Mouse (Mus musculus) embryonic facial prominence, embryonic 13.5 days (tissue): ENCODE results near the gene Pipox. TPM values are rescaled to one million over a fixed set of nuclear protein-coding genes. Genes with fewer than 3 reads are reported as not detected.

Experiments used
- ATAC-seq: fragments of 200-750 bp; cut with Nextera tagmentation; 2 replicates; pipeline ENCODE4 v1.8.0; 2017; ENCODE audit warnings: low read depth; ENCODE audit not compliant: insufficient number of reproducible peaks, insufficient read depth, low FRiP score, low TSS enrichment
- H3K27ac ChIP-seq: fragments of 300-500 bp; sonication (generic); 2 replicates; pipeline ENCODE4 v1.5.1; 2015; ENCODE audit warnings: moderate library complexity, mild to moderate bottlenecking, inconsistent platforms
- H3K27me3 ChIP-seq: fragments of 300-500 bp; sonication (generic); 2 replicates; pipeline ENCODE4 v1.6.1; 2015; ENCODE audit warnings: mild to moderate bottlenecking, inconsistent platforms
- H3K36me3 ChIP-seq: fragments of 300-500 bp; sonication (generic); 2 replicates; pipeline ENCODE4 v1.6.1; 2015; ENCODE audit warnings: mild to moderate bottlenecking, inconsistent platforms
- H3K4me1 ChIP-seq: fragments of 300-500 bp; sonication (generic); 2 replicates; pipeline ENCODE4 v1.6.1; 2015; ENCODE audit warnings: inconsistent platforms
- H3K4me2 ChIP-seq: fragments of 300-500 bp; sonication (generic); 2 replicates; pipeline ENCODE4 v1.6.1; 2015; ENCODE audit warnings: moderate library complexity, mild to moderate bottlenecking, inconsistent platforms
- H3K4me3 ChIP-seq: fragments of 300-500 bp; sonication (generic); 2 replicates; pipeline ENCODE4 v1.5.1; 2015; ENCODE audit warnings: mild to moderate bottlenecking, inconsistent platforms
- H3K9ac ChIP-seq: fragments of 300-500 bp; sonication (generic); 2 replicates; pipeline ENCODE4 v1.6.1; 2015; ENCODE audit warnings: mild to moderate bottlenecking, inconsistent platforms
- H3K9me3 ChIP-seq: fragments of 300-500 bp; sonication (generic); 2 replicates; pipeline ENCODE4 v1.6.1; 2016; ENCODE audit warnings: inconsistent platforms
- WGBS: fragments of 180-500 bp; shearing (Covaris S2); methylation state at CpG from one replicate; pipeline ENCODE4 v1.1.7; 2015; ENCODE audit warnings: mixed read lengths; 5-methylcytosine and 5-hydroxymethylcytosine counted together
- polyA plus RNA-seq: library from polyadenylated mRNA; unstranded; fragments of >200 nt; fragmentation: Nextera tagmentation; extraction: Ambion mirVana; gene quantifications from 2 replicates; pipeline ENCODE4 v1.2.1, GENCODE M21; 2015

Gene Pipox
- polyA plus RNA-seq, 1 experiment from 2014 or later = 1.1 TPM

GRCm38 (mm10) chr11:77874685-77875231 is 19.1 kb downstream of the Pipox start:
- peaks cover 36% of the 10 kb centered on the region for H3K4me1 ChIP-seq
- 49% methylated on average over 6 of the region's 6 CpGs for WGBS
- H3K9ac ChIP-seq = no peak overlapping the region
- no peaks in the 10 kb centered on the region for H3K9me3 ChIP-seq
- H3K4me3 ChIP-seq = no peak overlapping the region
- peaks cover 17% of the 10 kb centered on the region; the same call in 1 of the 2 replicates for H3K27me3 ChIP-seq
- no peak overlapping the region for H3K4me2 ChIP-seq
- H3K27ac ChIP-seq = no peak overlapping the region
- no peaks in the 10 kb centered on the region for H3K36me3 ChIP-seq
- ATAC-seq = no peak

- WGBS = 42% methylated on average over 3 of the region's 3 CpGs
- Histone ChIP-seq H3K27me3 (peaks cover 22% of the 10 kb centered on the region), H3K9ac (no peak overlapping the region), H3K36me3 (no peaks in the 10 kb centered on the region), H3K4me3 (no peak overlapping the region), H3K9me3 (no peaks in the 10 kb centered on the region), H3K27ac (no peak overlapping the region), H3K4me1 (peaks cover 45% of the 10 kb centered on the region), H3K4me2 (no peak overlapping the region)
- no peak for ATAC-seq
Observed at GRCm38 (mm10) chr11:77873116-77873515, 20.8 kb downstream of the Pipox start.

DNA sequence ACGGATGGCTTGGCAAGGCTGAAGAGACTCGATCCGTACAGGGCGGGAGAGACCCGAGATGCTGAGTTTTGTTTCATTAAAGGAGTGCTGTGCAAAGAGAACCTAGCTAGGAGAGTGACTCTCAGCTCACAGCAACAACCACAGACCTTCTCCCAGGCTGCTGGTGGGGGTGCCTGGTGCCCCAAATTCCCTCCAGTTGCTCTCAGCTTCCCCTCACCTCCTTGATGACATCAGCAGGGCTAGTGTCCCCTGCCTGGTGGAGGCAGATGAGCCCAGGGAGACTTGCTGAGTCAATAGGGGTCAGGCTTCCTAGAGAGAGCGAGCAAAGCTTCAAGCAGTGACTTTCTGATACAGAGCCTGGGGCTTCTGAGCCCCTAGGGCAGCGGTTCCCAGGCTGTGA is 21.2 kb downstream of the Pipox start:
- Histone ChIP-seq H3K9me3 (no peaks in the 10 kb centered on the region), H3K4me3 (no peak overlapping the region), H3K4me1 (peaks cover 49% of the 10 kb centered on the region), H3K4me2 (peak overlapping the region; percentile 45), H3K27ac (no peak overlapping the region), H3K36me3 (no peaks in the 10 kb centered on the region), H3K27me3 (peaks cover 26% of the 10 kb centered on the region), H3K9ac (0 out of 2 replicates have a peak overlapping the region, but pooled peaks have one; percentile 27)
- no peak for ATAC-seq
- 10% methylated on average over 7 of the region's 7 CpGs for WGBS

GRCm38 (mm10) chr11:77872236-77872635 is 21.7 kb downstream of the Pipox start:
- Histone ChIP-seq H3K36me3 (no peaks in the 10 kb centered on the region), H3K27ac (no peak overlapping the region), H3K9me3 (no peaks in the 10 kb centered on the region), H3K4me3 (no peak overlapping the region), H3K9ac (0 out of 2 replicates have a peak overlapping the region, but pooled peaks have one; percentile 27), H3K27me3 (peaks cover 30% of the 10 kb centered on the region), H3K4me1 (peaks cover 52% of the 10 kb centered on the region), H3K4me2 (peak overlapping the region; percentile 45)
- no peak for ATAC-seq
- WGBS = 2% methylated on average over 11 of the region's 11 CpGs

DNA sequence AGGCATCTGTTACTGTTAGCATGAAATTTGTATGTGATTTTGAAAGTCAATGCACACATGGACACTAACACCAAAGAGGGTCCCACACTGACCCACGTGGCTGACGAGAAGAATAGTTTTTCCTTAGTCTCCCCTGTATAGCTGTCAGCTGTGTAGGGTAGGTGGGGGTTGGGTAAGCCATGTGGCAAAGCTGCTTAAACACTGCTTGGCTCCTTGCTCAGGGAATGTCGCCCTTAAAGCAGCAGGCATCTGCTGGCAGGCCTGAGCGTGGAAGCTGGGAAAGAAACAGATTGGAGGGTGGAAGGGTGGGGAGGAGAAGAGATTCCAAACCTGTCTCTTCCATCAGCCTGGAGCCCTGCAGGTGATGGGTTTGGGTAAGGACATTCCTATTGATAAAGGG is 22.5 kb downstream of the Pipox start:
- Histone ChIP-seq H3K4me3 (no peak overlapping the region), H3K27me3 (peaks cover 38% of the 10 kb centered on the region), H3K4me1 (peaks cover 52% of the 10 kb centered on the region), H3K36me3 (no peaks in the 10 kb centered on the region), H3K9me3 (no peaks in the 10 kb centered on the region), H3K9ac (no peak overlapping the region), H3K27ac (no peak overlapping the region), H3K4me2 (no peak overlapping the region)
- no peak for ATAC-seq
- WGBS = 21% methylated on average over 4 of the region's 4 CpGs

GRCm38 (mm10) chr11:77867419-77868083 is 26.3 kb downstream of the Pipox start:
- Histone ChIP-seq H3K36me3 (peaks cover 17% of the 10 kb centered on the region), H3K9me3 (no peaks in the 10 kb centered on the region), H3K27me3 (peaks cover 39% of the 10 kb centered on the region), H3K27ac (no peak overlapping the region), H3K4me3 (no peak overlapping the region), H3K9ac (no peak overlapping the region), H3K4me2 (0 out of 2 replicates have a peak overlapping the region, but pooled peaks have one; percentile 7), H3K4me1 (peaks cover 39% of the 10 kb centered on the region)
- WGBS = 12% methylated on average over 10 of the region's 12 CpGs
- ATAC-seq = no peak

DNA sequence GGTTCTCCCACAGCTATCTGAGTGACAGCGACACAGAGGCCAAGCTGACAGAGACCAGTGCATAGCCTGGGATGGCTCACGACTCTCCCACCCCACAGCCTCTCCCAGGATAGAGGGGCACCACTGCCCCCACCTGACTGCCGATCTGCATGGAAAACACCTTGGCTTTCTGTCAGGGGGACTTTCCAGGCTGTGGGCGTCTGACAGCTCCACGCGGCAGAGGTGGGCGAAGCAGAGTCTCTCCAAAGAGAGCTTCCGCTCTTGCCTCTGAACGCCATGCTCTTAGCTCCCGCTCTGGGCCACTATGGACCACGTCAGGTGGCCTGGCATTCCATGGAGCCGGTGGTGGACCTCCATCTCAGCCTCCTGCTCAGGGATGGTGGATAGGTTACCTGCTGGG is 29.1 kb downstream of the Pipox start:
- Histone ChIP-seq H3K27ac (no peak overlapping the region), H3K9me3 (no peaks in the 10 kb centered on the region), H3K27me3 (peaks cover 50% of the 10 kb centered on the region), H3K4me3 (no peak overlapping the region), H3K4me2 (no peak overlapping the region), H3K36me3 (peaks cover 30% of the 10 kb centered on the region), H3K9ac (0 out of 2 replicates have a peak overlapping the region, but pooled peaks have one; percentile 21), H3K4me1 (peaks cover 42% of the 10 kb centered on the region)
- 68% methylated on average over 12 of the region's 12 CpGs for WGBS
- no peak for ATAC-seq

DNA sequence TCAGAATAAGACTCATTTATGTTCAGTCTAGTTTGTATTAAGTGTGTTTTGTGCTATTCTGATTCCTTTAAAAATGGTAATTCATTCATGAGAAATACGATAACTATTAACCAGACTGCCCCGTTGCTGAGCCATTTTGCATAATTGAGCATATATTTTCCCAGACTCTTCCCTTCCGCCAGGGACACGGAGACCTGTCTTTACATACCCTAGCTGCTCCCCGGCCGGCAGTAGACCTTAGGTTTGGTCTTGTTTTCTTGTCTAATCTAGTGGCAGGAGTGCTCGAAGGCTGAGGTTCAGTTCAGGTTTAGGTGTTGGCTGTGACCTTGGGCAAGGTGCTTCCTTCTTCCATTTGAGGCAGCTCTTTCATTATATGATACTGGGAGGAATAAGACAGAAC is 31.0 kb downstream of the Pipox start:
- peaks cover 45% of the 10 kb centered on the region for H3K36me3 ChIP-seq
- H3K27me3 ChIP-seq = peaks cover 62% of the 10 kb centered on the region
- no peak overlapping the region for H3K4me3 ChIP-seq
- no peak overlapping the region for H3K4me2 ChIP-seq
- WGBS = 79% methylated on average over 7 of the region's 7 CpGs
- no peak overlapping the region for H3K9ac ChIP-seq
- H3K4me1 ChIP-seq = peaks cover 36% of the 10 kb centered on the region
- H3K27ac ChIP-seq = no peak overlapping the region
- no peaks in the 10 kb centered on the region for H3K9me3 ChIP-seq
- ATAC-seq = no peak

DNA sequence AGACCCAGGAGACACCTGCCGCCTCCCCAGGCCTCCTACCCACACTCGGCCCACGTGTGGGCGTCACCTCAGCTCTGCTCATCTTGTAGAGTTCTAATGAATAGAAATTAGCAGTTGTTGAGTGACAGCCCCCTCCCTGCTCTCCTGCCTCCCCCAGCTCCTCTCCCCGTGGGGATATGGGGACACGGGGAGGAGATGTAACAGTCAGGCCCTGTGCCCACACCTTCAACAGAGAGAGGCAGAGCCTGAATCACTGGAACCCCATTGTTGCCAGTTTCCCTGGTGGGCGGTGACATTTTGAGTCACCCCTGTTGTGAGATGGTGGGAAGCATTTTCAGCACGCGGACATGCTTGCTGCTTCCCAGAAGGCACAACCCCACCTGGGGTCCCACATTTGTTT is 32.9 kb downstream of the Pipox start:
- peaks cover 52% of the 10 kb centered on the region for H3K27me3 ChIP-seq
- H3K4me1 ChIP-seq = peaks cover 24% of the 10 kb centered on the region
- no peak overlapping the region for H3K27ac ChIP-seq
- ATAC-seq = no peak
- no peak overlapping the region for H3K4me3 ChIP-seq
- 79% methylated on average over 9 of the region's 9 CpGs for WGBS
- H3K36me3 ChIP-seq = peaks cover 58% of the 10 kb centered on the region
- no peak overlapping the region for H3K9ac ChIP-seq
- no peaks in the 10 kb centered on the region for H3K9me3 ChIP-seq
- H3K4me2 ChIP-seq = no peak overlapping the region

GRCm38 (mm10) chr11:77858589-77858988 is 35.3 kb downstream of the Pipox start:
- no peak overlapping the region for H3K9ac ChIP-seq
- WGBS = 49% methylated on average over 9 of the region's 9 CpGs
- H3K36me3 ChIP-seq = peaks cover 53% of the 10 kb centered on the region
- no peak overlapping the region for H3K4me3 ChIP-seq
- H3K27me3 ChIP-seq = peaks cover 38% of the 10 kb centered on the region
- no peaks in the 10 kb centered on the region for H3K9me3 ChIP-seq
- ATAC-seq = no peak
- peaks cover 42% of the 10 kb centered on the region for H3K4me1 ChIP-seq
- no peak overlapping the region for H3K27ac ChIP-seq
- H3K4me2 ChIP-seq = no peak overlapping the region

GRCm38 (mm10) chr11:77857089-77857488 is 36.8 kb downstream of the Pipox start:
- H3K9ac ChIP-seq = no peak overlapping the region
- H3K36me3 ChIP-seq = peaks cover 65% of the 10 kb centered on the region
- 79% methylated on average over 6 of the region's 6 CpGs for WGBS

GRCm38 (mm10) chr11:77855396-77855795 is 38.5 kb downstream of the Pipox start:
- Histone ChIP-seq H3K4me2 (no peak overlapping the region), H3K4me1 (peaks cover 37% of the 10 kb centered on the region), H3K27ac (no peak overlapping the region), H3K9me3 (no peaks in the 10 kb centered on the region), H3K36me3 (peaks cover 65% of the 10 kb centered on the region), H3K27me3 (peaks cover 32% of the 10 kb centered on the region), H3K4me3 (no peak overlapping the region), H3K9ac (no peak overlapping the region)
- 23% methylated on average over 15 of the region's 15 CpGs for WGBS
- ATAC-seq = no peak

More at GRCm38 (mm10) chr11:77857089-77857488, 36.8 kb downstream of the Pipox start:
- H3K4me2 ChIP-seq = no peak overlapping the region
- H3K4me1 ChIP-seq = peaks cover 41% of the 10 kb centered on the region
- no peak overlapping the region for H3K4me3 ChIP-seq
- peaks cover 38% of the 10 kb centered on the region for H3K27me3 ChIP-seq
- no peak overlapping the region for H3K27ac ChIP-seq
- no peaks in the 10 kb centered on the region for H3K9me3 ChIP-seq
- ATAC-seq = no peak
